Mouse (Mus musculus): Measurements from ENCODE around the gene Cd7. TPM values are rescaled to one million over a fixed set of nuclear protein-coding genes. Genes with fewer than 3 reads are reported as not detected.

Cd7 gene
- total RNA-seq, 2 experiments from 2014 or later: 1.6 to 1.7 TPM

DNA sequence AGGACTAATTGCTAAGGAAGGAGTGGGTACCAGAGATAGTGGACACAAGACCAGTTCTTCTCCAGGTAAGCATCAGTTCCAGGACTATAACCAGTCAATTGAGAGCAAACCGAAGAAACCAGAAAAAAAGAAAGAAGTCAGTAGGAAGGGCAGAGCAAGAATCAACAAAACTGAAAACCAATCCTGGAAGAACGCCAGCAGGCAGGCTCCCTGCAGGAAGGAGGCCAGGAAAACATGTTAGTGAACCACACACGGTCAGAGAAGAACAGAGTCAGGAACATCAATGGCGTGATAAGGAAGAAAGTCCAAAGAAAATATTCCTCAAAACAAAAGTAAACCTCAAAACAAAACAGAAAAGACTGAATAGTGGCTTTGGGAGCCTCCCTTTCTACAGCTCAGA lies 37.3 kb downstream of the Cd7 start:
- intact Hi-C loops (cut with DNase I): no loop called here
- DNase-seq (ENCODE audit: low spot score in 2 of 2): no peak

GRCm38 (mm10) chr11:120994741-120995140 lies 44.5 kb downstream of the Cd7 start:
- intact Hi-C loops (cut with DNase I): no loop called here
- no peak for DNase-seq (ENCODE audit: low spot score in 2 of 2)

DNA sequence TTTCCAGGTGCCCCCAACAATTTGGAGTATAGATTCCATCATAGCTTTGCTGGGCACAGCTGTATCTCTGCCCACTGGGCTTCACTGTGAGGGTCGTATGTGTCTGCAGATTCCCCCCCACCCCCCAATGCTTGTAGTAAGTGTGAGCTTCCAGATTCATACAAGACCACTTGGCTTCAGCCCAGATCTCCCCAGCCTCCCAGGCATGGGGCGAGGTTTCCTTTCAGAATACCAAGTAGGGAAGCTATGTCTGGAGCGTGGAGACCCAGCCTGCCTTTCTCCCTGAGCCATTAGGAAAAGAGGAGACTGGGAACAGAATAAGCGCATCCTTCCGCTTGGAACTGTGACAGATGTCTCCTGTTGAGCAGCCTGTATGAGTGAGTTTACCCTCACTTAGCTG lies 45.6 kb downstream of the Cd7 start:
- intact Hi-C loops (cut with DNase I): no loop called here
- DNase-seq (ENCODE audit: low spot score in 2 of 2): no peak

- intact Hi-C loops (cut with DNase I): no loop called here
- no peak for DNase-seq (ENCODE audit: low spot score in 2 of 2)
Observed at GRCm38 (mm10) chr11:120993080-120993479, 46.1 kb downstream of the Cd7 start.

DNA sequence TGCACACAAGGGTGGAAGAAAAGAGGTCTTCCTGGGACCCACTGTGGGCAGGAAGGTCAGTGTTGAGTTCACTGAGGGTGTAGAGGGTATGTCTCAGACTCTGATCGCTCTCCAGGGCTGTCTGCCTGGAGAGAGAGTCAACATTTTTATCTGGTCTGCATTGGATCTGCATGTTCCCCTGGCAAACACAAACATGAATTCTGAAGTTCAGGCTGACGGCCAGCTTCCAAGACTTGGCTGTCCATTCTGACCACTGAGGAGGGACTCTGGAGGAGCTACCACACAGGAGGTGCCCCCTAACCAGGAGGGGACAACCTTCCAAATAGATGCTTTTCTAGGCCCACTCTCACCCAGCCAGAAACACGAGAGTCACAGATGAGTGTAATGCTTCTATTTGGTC lies 47.4 kb downstream of the Cd7 start:
- DNase-seq (ENCODE audit: low spot score in 2 of 2): no peak
- intact Hi-C loops (cut with DNase I): no loop called here

GRCm38 (mm10) chr11:120990951-120991526 lies 48.2 kb downstream of the Cd7 start, which contains the start of gene Csnk1d:
Gene Csnk1d, minus strand, starts transcription at chr11:120991330.
- intact Hi-C loops (cut with DNase I): no loop called here
- DNase-seq (ENCODE audit: low spot score in 2 of 2): peak; percentile 98 to 100

GRCm38 (mm10) chr11:120990126-120990781 lies 49.0 kb downstream of the Cd7 start:
- DNase-seq (ENCODE audit: low spot score in 2 of 2): no peak
- intact Hi-C loops (cut with DNase I): no loop called here

DNA sequence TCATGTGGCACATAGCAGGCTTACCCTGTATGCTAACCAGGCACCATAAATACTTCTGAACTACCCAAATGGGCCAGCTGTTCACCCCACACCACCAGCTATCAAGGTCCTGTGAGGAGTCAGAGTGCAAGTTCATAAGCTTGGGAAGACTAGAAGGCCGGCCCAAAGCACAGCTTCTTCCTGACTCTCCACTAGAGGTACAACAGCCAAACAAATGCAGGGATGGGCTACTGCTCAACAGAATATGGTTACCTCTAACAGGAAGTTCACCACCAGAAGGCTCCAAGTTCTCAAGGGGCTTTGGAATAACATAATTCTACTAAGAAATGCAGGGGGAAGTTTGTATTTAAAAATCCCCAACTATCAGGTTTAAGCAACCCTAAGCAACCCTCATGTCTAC lies 49.7 kb downstream of the Cd7 start:
- no peak for DNase-seq (ENCODE audit: low spot score in 2 of 2)
- intact Hi-C loops (cut with DNase I): no loop called here

DNA sequence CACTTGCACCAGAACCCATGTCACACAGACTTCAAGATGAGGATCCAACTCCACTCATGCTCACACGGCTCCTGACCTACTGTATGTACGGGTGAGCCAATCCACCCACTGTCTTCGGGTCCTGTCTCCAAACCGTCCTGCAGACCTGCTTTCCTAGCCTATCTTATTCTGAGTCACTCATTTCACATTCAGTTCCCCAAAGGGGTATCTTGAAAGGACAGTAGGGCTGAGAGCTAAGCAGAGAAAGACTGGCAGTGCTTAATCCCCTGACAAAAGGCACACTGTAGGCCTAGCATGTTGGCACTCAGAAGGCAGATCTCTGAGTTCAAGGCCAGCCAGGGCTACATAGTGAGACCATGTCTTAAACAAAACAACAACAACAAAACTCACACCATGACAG lies 50.8 kb downstream of the Cd7 start:
- intact Hi-C loops (cut with DNase I): no loop called here

DNA sequence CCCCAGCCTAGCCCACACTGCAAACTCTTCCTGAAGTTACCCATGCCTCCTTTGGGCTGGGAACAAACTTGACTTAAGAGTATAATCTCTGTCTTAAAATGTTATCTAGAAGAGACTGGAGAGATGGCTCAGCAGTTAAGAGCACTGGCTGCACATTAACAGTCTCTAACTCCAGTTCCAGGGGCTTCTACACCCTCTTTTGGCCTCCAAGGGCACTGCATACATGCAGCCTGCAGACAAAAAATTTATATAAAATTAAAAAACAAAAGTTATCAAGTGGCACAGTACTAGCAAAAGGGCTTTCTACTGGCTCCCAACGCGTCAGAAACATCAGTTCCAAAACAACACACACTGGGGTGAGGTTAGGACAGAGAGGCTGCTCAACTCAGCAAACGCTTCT lies 51.6 kb downstream of the Cd7 start:
- no peak for DNase-seq (ENCODE audit: low spot score in 2 of 2)
- intact Hi-C loops (cut with DNase I): no loop called here

More for the DNA sequence above, 50.8 kb downstream of the Cd7 start:
- no peak for DNase-seq (ENCODE audit: low spot score in 2 of 2)

Other genes starting within 250 kb of the Cd7 start
- gene Dus1l, start 243.0 kb downstream of the Cd7 start, total RNA-seq (2021): 10 to 100 TPM; 40.0 to 42.8 TPM
- 100 to 1,000 TPM; 168 to 171 TPM for gene Fasn, start 214.9 kb downstream of the Cd7 start, total RNA-seq (2021)
- gene Ccdc57, start 106.5 kb downstream of the Cd7 start, total RNA-seq (2021): 1 to 10 TPM; 6.7 to 8.0 TPM
- gene Slc16a3, start 90.9 kb downstream of the Cd7 start, total RNA-seq (2021): 1 to 10 TPM; 4.4 to 4.6 TPM
- gene Csnk1d, start 48.1 kb downstream of the Cd7 start, total RNA-seq (2021): 100 to 1,000 TPM; 116 to 122 TPM
- not detected for gene Sectm1b, start 24.2 kb upstream of the Cd7 start, total RNA-seq (2021)
- gene Sectm1a, start 41.8 kb upstream of the Cd7 start, total RNA-seq (2021): not detected
- gene Tex19.2, start 79.3 kb upstream of the Cd7 start, total RNA-seq (2021): not detected
- not detected for gene Tex19.1, start 106.7 kb upstream of the Cd7 start, total RNA-seq (2021)
- not detected for gene Uts2r, start 120.9 kb upstream of the Cd7 start, total RNA-seq (2021)
- gene Hexdc, start 165.0 kb upstream of the Cd7 start, total RNA-seq (2021): 10 to 100 TPM; 21.8 to 26.8 TPM
- gene Ogfod3, start 165.3 kb upstream of the Cd7 start, total RNA-seq (2021): 1 to 10 TPM; 7.3 to 7.8 TPM
- gene Cybc1, start 189.9 kb upstream of the Cd7 start, total RNA-seq (2021): 10 to 100 TPM; 23.6 to 24.8 TPM
- gene Narf, start 197.8 kb upstream of the Cd7 start, total RNA-seq (2021): 10 to 100 TPM; 58.2 to 58.3 TPM
- 10 to 100 TPM; 86.2 to 92.6 TPM for gene Foxk2, start 220.6 kb upstream of the Cd7 start, total RNA-seq (2021)

Data from left cerebral cortex, postnatal 25 days (tissue).